Mouse (Mus musculus) small intestine, adult 2 months (tissue): ENCODE data around the gene Zfp648. TPM values are rescaled to one million over a fixed set of nuclear protein-coding genes. Genes with fewer than 3 reads are reported as not detected.
A peak's percentile ranks its signal among the peaks of the same experiment; 100 is the strongest.

Experiments
- H3K27ac ChIP-seq: fragments of 200-500 bp; 2 replicates; pipeline ENCODE4 v1.5.1; 2012; ENCODE audit warnings: low read depth, low read length, control low read depth, inconsistent platforms; ENCODE audit not compliant: insufficient read depth
- H3K27me3 ChIP-seq: fragments of 200-500 bp; 2 replicates; pipeline ENCODE4 v1.6.1; 2012; ENCODE audit warnings: mild to moderate bottlenecking, moderate library complexity, low read length, inconsistent platforms; ENCODE audit not compliant: control insufficient read depth, insufficient read depth
- H3K36me3 ChIP-seq: fragments of 200-500 bp; 2 replicates; pipeline ENCODE4 v1.6.1; 2012; ENCODE audit warnings: mild to moderate bottlenecking, low read length, control low read depth, inconsistent platforms; ENCODE audit not compliant: control insufficient read depth, insufficient read depth
- H3K4me1 ChIP-seq: fragments of 200-500 bp; 2 replicates; pipeline ENCODE4 v1.6.1; 2012; ENCODE audit warnings: low read length, inconsistent platforms, mixed read lengths; ENCODE audit not compliant: control insufficient read depth, insufficient read depth, insufficient read length
- H3K4me3 ChIP-seq: fragments of 200-500 bp; 2 replicates; pipeline ENCODE4 v1.5.1; 2012; ENCODE audit warnings: low read depth, mild to moderate bottlenecking, control low read depth, inconsistent platforms, low read length, moderate library complexity
- CTCF ChIP-seq: fragments of 200-500 bp; IDR thresholded peaks from 2 replicates; pipeline ENCODE4 v1.5.1; 2012; ENCODE audit warnings: low read depth, mild to moderate bottlenecking, control low read depth, inconsistent platforms, low read length, moderate library complexity, mixed read lengths; ENCODE audit not compliant: insufficient replicate concordance, insufficient read length; ENCODE audit errors: extremely low read depth
- POLR2A ChIP-seq: fragments of 200-500 bp; IDR thresholded peaks from 2 replicates; pipeline ENCODE4 v1.6.1; 2012; ENCODE audit warnings: low read depth, mild to moderate bottlenecking, control low read depth, inconsistent platforms, low read length, moderate library complexity
- WGBS: fragments of 180-500 bp; shearing (Covaris S2); methylation state at CpG from one replicate; pipeline ENCODE4 v1.1.7; 2018; 5-methylcytosine and 5-hydroxymethylcytosine counted together
- polyA plus RNA-seq: library from polyadenylated mRNA; depleted of rRNA; stranded (reverse); fragments of >200 nt; gene quantifications from 2 replicates; pipeline ENCODE4 v1.2.3, GENCODE M21; 2012

Zfp648 gene
- polyA plus RNA-seq, 1 experiment: not detected

GRCm38 (mm10) chr1:154177781-154178180 lies 23.2 kb upstream of the Zfp648 start:
- 90% methylated on average over 4 of the region's 4 CpGs for whole genome bisulfite sequencing
- no peaks in the 10 kb centered on the region for H3K36me3 ChIP-seq
- no peaks in the 10 kb centered on the region for H3K4me1 ChIP-seq
- H3K27me3 ChIP-seq: no peaks in the 10 kb centered on the region
- TF ChIP-seq POLR2A (no peak), CTCF (no peak)
- no peak overlapping the region for H3K27ac ChIP-seq
- no peak overlapping the region for H3K4me3 ChIP-seq

- Histone ChIP-seq H3K4me1 (no peaks in the 10 kb centered on the region), H3K4me3 (no peak overlapping the region), H3K27me3 (no peaks in the 10 kb centered on the region), H3K27ac (no peak overlapping the region), H3K36me3 (no peaks in the 10 kb centered on the region)
- no peak for TF ChIP-seq CTCF
- no peak for TF ChIP-seq POLR2A
- 86% methylated on average over 8 of the region's 8 CpGs for WGBS
Measured at GRCm38 (mm10) chr1:154178541-154179155, 22.3 kb upstream of the Zfp648 start.

GRCm38 (mm10) chr1:154180952-154181351 lies 20.0 kb upstream of the Zfp648 start:
- no peaks in the 10 kb centered on the region for H3K36me3 ChIP-seq
- no peaks in the 10 kb centered on the region for H3K4me1 ChIP-seq
- H3K4me3 ChIP-seq: no peak overlapping the region
- no peaks in the 10 kb centered on the region for H3K27me3 ChIP-seq
- WGBS: 26% methylated on average over 2 of the region's 2 CpGs
- H3K27ac ChIP-seq: no peak overlapping the region
- TF ChIP-seq POLR2A (no peak), CTCF (peak; percentile 77; the same call in 1 of the 2 replicates)

DNA sequence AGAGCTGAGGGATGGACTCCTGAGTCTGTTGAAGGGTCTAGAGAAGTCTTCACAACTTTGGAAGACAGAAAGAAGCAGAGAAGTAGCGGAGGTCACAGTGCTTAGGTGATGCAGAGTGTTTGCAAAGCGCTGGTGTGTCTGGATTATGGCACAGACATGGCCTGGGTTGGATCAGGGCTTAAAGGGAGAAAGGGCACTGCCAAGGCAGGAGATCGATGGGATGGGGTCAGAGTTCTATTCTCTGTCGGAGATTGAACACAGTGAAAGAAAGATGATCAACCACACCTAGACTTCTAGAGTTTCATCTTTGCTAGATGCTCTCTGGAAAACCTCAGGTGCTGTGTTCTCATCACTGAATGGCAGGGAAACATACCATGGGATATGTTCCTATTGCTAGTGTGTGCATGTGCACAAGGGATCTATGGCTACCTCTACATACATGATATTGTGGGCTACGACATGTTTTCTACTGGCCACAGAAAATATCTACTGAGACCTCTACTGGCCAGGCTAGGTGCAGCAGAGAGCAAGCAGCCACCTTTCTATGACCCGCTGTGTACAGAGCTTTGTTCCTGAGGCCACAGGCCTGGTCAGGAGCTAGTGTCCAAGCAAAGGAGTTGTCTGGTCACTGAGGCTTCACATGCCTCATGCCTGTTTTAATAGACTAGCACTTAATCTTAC lies 18.5 kb upstream of the Zfp648 start:
- H3K4me3 ChIP-seq: no peak overlapping the region
- 54% methylated on average over 6 of the region's 6 CpGs for WGBS
- TF ChIP-seq POLR2A (no peak), CTCF (no peak)
- H3K27ac ChIP-seq: no peak overlapping the region
- no peaks in the 10 kb centered on the region for H3K36me3 ChIP-seq
- H3K27me3 ChIP-seq: no peaks in the 10 kb centered on the region
- H3K4me1 ChIP-seq: no peaks in the 10 kb centered on the region

DNA sequence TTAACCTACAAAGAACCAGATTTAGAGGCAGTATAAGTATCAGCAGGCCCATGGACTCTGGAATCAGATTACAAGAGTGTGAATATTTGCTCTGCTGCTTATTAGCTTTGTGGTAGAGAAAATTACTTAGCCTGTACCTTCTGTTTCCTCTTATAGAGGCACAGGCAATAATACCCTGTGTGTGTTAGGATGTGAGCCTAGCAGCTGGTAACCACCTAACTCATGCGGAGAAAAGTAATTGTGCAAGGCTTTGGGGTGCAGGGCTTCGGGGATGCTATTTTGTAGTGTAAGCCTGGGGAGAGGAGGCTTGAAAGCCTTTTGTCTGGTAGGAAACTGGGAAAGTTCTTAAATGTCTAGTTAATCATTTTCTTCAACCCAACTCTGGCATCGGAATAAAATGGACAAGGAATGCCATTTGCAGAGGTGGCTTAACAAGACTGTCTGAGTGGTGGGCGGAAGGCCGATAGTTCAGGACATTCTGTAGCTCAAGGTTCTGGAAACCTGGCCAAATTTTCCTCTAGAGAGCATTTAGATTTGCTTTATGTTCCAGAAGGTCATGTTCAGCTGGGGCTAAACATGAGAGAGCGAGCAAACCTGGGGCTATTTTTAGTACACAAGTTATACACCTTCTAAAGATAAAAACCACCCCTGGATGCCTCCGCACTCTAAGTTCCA lies 17.8 kb upstream of the Zfp648 start:
- Histone ChIP-seq H3K27ac (no peak overlapping the region), H3K4me3 (no peak overlapping the region), H3K36me3 (no peaks in the 10 kb centered on the region), H3K4me1 (no peaks in the 10 kb centered on the region), H3K27me3 (no peaks in the 10 kb centered on the region)
- WGBS: 91% methylated on average over 7 of the region's 7 CpGs
- TF ChIP-seq CTCF: no peak
- no peak for TF ChIP-seq POLR2A

DNA sequence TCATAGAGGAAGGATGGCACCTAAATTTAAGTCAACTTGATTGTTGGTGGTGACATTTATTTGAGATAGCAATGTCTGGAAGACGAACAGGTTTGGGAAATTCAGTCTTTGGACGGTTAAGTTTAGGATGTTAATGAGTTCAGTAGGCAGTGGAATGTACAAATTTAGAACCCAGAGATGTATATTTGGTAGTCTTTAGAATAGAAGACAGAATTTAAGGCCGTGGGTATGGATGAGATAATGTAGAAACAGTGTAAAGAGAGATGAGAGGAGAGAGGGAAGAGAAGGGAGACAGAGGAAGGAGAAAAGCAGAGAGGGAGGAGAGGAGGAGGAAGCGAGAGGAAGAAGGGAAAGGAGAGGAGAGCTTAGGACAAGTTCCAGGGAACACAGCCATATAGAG lies 12.8 kb upstream of the Zfp648 start:
- Histone ChIP-seq H3K27me3 (no peaks in the 10 kb centered on the region; the same call in 1 of the 2 replicates), H3K27ac (no peak overlapping the region), H3K4me1 (no peaks in the 10 kb centered on the region), H3K4me3 (no peak overlapping the region), H3K36me3 (no peaks in the 10 kb centered on the region)
- no peak for TF ChIP-seq POLR2A
- TF ChIP-seq CTCF: no peak
- WGBS: 85% methylated on average over 4 of the region's 4 CpGs

DNA sequence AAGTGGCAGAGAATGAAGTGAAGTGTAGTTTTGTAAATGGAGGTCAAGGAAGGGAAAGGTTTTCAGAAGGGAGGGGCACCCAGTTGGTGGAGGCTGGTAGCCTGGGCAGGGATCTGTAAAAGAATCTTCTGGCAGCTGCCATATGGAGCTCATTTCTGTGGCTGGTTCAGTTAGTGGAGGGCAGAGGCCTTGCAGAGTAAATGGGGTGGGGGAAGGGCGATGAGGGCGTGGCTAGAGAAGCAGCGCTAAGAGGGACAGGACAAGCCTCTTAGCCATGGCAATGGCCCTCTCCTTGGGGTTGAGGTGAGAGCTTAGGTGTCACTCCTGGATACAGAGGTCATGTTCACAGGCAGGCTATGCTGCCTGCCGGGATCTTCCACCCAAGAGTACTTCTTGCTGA lies 12.4 kb upstream of the Zfp648 start:
- Histone ChIP-seq H3K27ac (no peak overlapping the region), H3K4me1 (no peaks in the 10 kb centered on the region), H3K27me3 (no peaks in the 10 kb centered on the region; the same call in 1 of the 2 replicates), H3K4me3 (no peak overlapping the region), H3K36me3 (no peaks in the 10 kb centered on the region)
- 58% methylated on average over 4 of the region's 4 CpGs for WGBS
- no peak for TF ChIP-seq POLR2A
- TF ChIP-seq CTCF: no peak
